Mouse (Mus musculus): ENCODE data around the gene Chst14. TPM values are rescaled to one million over a fixed set of nuclear protein-coding genes. Genes with fewer than 3 reads are reported as not detected.

The Chst14 gene
- polyA plus RNA-seq, 2 experiments from 2014 or later: 1.3 to 1.5 TPM

- ATAC-seq: no peak
These were observed 20.2 kb upstream of the Chst14 start for GRCm38 (mm10) chr2:118906118-118906492.

GRCm38 (mm10) chr2:118907781-118908180 is 18.5 kb upstream of the Chst14 start:
- no peak for ATAC-seq

- no peak for ATAC-seq
These were observed 17.1 kb upstream of the Chst14 start for GRCm38 (mm10) chr2:118909151-118909550.

GRCm38 (mm10) chr2:118910605-118911278 is 15.6 kb upstream of the Chst14 start:
- ATAC-seq: no peak

GRCm38 (mm10) chr2:118912706-118913105 is 13.6 kb upstream of the Chst14 start:
- no peak for ATAC-seq

GRCm38 (mm10) chr2:118913551-118914276 is 12.6 kb upstream of the Chst14 start:
- no peak for ATAC-seq

GRCm38 (mm10) chr2:118914685-118915084 is 11.6 kb upstream of the Chst14 start:
- ATAC-seq: no peak

GRCm38 (mm10) chr2:118916436-118916835 is 9.9 kb upstream of the Chst14 start:
- ATAC-seq: no peak

GRCm38 (mm10) chr2:118918543-118918942 is 7.8 kb upstream of the Chst14 start:
- no peak for ATAC-seq

- ATAC-seq: no peak
These were observed 5.9 kb upstream of the Chst14 start for GRCm38 (mm10) chr2:118920428-118920827.

GRCm38 (mm10) chr2:118925952-118926351 is 344 bp upstream of the Chst14 start:
- ATAC-seq: no peak

GRCm38 (mm10) chr2:118926998-118927739 is 873 bp downstream of the Chst14 start:
- no peak for ATAC-seq

- ATAC-seq: no peak
These were observed 15.0 kb downstream of the Chst14 start for GRCm38 (mm10) chr2:118941341-118941740.

- ATAC-seq: no peak
These were observed 16.9 kb downstream of the Chst14 start for GRCm38 (mm10) chr2:118943232-118943631.

- ATAC-seq: no peak
These were observed 22.5 kb downstream of the Chst14 start for GRCm38 (mm10) chr2:118948818-118949217.

- ATAC-seq: no peak
These were observed 23.4 kb downstream of the Chst14 start for GRCm38 (mm10) chr2:118949699-118950098.

- no peak for ATAC-seq
These were observed 30.2 kb downstream of the Chst14 start for GRCm38 (mm10) chr2:118956497-118956896.

GRCm38 (mm10) chr2:118959644-118960043 is 33.3 kb downstream of the Chst14 start:
- ATAC-seq: no peak

- no peak for ATAC-seq
These were observed 34.1 kb downstream of the Chst14 start for GRCm38 (mm10) chr2:118960413-118960812.

- no peak for ATAC-seq
These were observed 35.2 kb downstream of the Chst14 start for GRCm38 (mm10) chr2:118961546-118961945.

- no peak for ATAC-seq
These were observed 36.8 kb downstream of the Chst14 start for GRCm38 (mm10) chr2:118963007-118963675.

GRCm38 (mm10) chr2:118963676-118964012 is 37.3 kb downstream of the Chst14 start:
- ATAC-seq: no peak

GRCm38 (mm10) chr2:118969585-118970147 is 43.4 kb downstream of the Chst14 start:
- ATAC-seq: no peak
